Mouse (Mus musculus): ENCODE measurements at regions not wholly inside any gene's neighbourhood (a gene's known extent, or its start where the extent isn't known, plus 50 kb on each side); places are given as distances from the start of the nearest gene placed in this dataset.
A peak's percentile ranks its signal among the peaks of the same experiment; 100 is the strongest.
"Not testable (repeated sequence)": the region's sequence is repeated elsewhere in the genome, so short reads cannot be mapped to it uniquely, and the experiment has no call there.

GRCm38 (mm10) chr4:29282169-29282568, 469.2 kb downstream of the Epha7 start:
- DNase-seq = no peak

DNA sequence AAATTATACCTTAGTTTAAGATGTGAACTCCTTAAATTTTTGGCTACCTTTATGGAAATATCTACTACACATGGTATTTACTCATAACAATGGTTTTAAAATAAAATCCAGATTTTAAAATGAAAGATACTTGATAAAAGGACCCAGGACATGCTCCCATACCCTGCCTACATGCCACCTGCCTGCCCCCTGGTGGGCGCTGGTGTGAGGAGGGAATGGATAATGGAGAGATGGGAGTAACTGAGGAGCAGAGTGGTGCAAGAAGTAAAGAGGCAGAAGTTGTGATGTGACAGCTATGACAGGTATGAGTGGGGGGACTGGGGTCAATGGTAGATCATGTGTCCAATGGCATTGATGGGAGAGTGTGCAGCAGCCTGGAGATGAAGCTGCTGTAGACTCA, 488.4 kb downstream of the Epha7 start:
- DNase-seq = no peak

GRCm38 (mm10) chr4:29303951-29304350, 491.0 kb downstream of the Epha7 start:
- no peak for DNase-seq

DNA sequence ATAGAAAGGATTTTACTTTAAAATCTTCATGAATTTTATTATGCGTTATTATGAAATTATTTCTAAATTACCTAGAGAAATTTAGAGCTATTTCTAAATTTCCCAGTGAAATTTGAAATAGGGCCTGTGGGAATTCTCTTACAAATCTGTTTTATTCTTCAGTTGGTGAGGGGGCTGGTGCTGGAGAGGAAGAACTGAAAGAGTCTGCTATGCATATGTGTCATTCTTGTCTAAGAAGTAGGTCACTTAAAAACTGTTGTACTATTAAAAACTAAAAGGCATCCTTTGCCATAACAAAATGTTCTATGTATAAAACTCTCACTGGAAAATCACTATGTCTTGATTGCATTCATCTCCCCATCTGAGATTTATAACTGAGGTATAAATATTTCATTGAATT, 494.3 kb downstream of the Epha7 start:
- no peak for DNase-seq

- no peak for DNase-seq
Observed at GRCm38 (mm10) chr4:29323921-29324320, 511.0 kb downstream of the Epha7 start.

- no peak for DNase-seq
Observed at GRCm38 (mm10) chr4:29329145-29329544, 516.2 kb downstream of the Epha7 start.

- no peak for DNase-seq
Observed at GRCm38 (mm10) chr4:29331747-29332146, 518.8 kb downstream of the Epha7 start.

GRCm38 (mm10) chr4:29337245-29337644, 524.3 kb downstream of the Epha7 start:
- no peak for DNase-seq

GRCm38 (mm10) chr4:29362191-29362590, 549.3 kb downstream of the Epha7 start:
- DNase-seq = no peak

DNA sequence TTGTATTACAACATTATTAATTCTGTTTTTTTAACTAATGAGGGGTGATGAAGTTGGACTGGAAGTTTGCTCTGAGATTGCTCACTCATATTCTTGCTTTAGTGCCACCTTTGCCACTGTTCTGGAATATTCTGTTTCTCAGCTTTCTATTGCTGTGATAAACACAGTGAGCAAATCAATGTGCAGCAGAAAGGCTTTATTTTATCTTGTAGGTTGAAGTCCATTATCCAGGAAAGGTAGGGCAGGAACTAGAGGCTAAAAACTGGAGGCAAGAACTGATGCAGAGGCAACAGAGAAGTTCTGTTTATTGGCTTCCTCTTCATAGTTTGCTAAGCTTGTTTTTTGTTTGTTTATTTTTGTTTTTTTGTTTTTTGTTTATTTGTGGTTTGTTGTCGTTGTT, 576.4 kb downstream of the Epha7 start:
- no peak for DNase-seq

DNA sequence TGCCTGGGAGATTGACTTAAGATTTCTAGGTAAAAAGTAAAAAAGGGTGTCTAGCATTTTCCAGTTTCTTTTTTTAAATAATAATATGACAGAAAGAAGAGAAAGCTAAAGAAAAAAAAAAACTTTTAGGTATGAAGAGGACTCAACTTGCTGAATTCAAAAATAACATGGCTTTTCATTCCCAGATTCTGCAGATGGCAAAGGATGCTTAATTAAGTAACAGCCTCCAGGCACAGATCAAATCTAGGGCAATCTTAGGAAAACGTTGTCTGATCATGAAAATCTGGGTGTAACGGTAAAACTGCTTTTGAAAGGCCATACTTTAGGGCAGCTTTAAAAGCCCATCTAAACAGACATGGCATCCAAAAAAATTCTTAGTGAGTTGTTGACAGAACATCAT, 577.4 kb downstream of the Epha7 start:
- DNase-seq = peak; percentile 12

GRCm38 (mm10) chr4:29402143-29402542, 589.2 kb downstream of the Epha7 start:
- no peak for DNase-seq

DNA sequence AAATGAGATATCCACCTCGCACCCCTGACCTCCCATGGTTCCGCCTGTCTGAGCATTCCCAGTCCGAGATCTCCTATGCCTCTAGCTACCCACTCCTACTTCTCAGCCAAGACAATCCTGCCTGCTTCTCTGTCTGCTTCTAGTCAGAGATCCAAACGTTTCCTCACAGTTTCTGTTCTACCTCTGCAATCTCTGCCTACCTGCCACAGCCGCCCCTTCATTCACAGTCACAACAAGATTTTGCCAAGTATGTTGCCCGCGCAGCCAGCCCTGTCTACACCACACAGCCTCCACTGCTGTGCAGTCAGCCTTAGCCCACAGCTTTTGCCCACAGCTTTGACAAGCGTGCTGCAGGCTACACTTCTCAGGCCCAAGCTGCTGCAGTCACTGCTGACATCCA, 601.7 kb downstream of the Epha7 start:
- DNase-seq = no peak

DNA sequence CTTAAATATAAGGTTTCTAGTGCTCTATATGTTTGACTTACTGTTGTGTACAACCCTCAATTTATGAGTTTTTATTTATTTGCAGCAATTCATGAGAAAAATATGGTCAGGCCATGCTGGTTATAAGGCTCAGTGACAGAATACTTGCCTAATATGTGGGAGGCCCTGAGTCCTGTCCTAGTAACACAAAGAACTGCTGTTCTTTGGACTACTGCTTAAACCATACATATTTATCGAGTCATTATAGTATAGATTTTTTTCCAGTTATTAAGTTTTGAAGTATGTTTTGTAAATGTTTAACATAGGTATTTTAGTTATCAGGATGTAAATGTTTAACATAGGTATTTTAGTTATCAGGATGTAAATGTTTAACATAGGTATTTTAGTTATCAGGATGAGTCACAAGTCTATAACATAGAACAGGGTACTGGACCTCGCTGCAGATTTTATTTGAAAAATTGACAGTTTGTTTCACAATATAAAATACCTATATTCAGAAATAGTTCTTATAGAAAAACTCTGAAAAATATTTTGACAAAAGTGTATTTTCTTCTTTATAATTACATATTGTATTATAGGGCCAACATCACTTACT, 607.4 kb downstream of the Epha7 start:
- DNase-seq = no peak

GRCm38 (mm10) chr4:29431493-29431892, 618.6 kb downstream of the Epha7 start:
- DNase-seq = not testable (repeated sequence)

DNA sequence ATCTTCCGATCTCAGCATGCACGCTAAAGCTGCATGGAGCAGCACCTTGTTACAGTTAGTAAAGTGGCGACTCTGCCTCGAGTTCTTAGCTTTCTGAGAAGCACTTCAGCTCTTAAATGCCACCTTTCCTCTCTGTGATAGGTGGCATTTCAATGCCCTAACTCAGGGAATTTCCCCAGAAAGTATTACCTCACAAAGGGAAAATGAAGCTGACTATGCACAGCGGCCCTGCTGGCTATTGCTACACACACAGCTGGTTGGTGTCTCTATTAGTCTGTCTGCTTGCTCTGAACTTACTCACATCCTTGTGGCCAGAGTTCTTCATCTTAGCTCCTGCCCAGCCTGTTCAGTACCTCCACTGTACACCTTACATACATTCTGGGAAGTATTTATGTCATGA, 650.4 kb downstream of the Epha7 start:
- no peak for DNase-seq

DNA sequence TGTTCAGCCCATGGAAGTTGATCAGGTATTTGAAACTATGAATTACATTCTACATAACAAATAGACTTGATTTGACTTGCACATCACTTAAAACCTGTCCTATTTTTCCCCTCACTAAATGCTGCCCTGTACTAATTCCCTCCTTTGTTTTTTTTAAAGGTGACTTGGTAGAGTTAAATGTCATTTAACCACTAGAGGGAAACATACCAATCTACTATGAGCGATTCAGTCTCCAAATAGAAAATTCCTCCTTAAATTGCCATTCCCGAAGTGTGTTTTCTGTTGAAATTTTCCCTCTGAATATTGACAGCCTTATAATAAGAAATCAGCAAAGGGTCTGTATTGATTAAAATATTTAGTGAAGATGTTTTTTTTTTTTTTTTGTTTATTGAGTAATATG, 653.4 kb downstream of the Epha7 start:
- DNase-seq = no peak

- DNase-seq = no peak
Observed at GRCm38 (mm10) chr4:29480384-29481092, 667.6 kb downstream of the Epha7 start.

DNA sequence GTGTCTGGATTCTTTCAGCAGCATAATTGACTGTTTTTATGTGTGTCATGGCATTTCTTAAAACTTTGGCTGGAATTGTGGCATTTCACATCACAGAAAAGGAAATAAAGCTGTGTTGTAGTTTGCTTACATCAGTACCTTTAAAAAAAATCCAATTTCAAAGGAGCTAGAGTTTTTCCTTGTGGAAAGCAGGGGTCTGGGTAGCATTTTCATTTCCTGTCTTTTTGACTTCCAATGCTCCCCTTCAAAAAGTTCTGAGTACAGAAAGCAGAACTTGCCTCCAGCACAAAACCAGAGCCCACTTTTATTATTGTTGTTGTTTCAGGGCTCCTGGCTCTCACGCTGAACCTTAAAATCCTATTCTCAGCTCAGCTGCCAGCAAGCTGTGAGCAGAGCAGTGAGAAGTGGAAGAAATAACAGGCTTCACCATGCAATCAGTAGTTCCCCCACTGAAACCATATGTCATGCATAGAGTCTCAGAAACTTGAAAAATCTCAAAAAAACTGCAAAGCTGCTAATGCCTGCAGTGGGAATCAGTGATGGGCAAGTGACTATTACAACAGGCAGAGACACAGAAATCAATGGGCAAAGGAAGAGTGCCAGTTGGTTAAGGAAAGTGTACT, 668.3 kb downstream of the Epha7 start:
- DNase-seq = no peak

GRCm38 (mm10) chr4:29482407-29482806, 669.5 kb downstream of the Epha7 start:
- DNase-seq = no peak

DNA sequence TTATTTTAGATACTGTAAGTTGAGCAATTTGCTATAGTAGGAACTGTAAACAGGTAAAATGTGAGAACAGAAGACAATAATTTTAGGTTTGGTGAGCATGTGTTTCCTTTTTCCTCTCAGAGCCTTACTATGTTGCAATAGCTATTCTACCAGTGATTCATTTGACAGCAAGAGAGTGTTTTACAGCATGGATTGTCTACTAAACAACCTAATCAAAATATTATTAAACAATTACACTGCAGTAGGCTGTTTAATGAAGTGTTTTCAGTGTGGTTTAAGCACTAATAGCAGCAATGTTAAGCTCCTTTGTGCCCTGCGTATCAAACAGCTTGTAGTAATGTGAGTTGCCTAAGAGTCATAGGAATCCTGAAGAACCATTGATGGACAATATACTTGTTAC, 687.9 kb downstream of the Epha7 start:
- DNase-seq = no peak

GRCm38 (mm10) chr4:29525051-29525450, 712.1 kb downstream of the Epha7 start:
- no peak for DNase-seq

DNA sequence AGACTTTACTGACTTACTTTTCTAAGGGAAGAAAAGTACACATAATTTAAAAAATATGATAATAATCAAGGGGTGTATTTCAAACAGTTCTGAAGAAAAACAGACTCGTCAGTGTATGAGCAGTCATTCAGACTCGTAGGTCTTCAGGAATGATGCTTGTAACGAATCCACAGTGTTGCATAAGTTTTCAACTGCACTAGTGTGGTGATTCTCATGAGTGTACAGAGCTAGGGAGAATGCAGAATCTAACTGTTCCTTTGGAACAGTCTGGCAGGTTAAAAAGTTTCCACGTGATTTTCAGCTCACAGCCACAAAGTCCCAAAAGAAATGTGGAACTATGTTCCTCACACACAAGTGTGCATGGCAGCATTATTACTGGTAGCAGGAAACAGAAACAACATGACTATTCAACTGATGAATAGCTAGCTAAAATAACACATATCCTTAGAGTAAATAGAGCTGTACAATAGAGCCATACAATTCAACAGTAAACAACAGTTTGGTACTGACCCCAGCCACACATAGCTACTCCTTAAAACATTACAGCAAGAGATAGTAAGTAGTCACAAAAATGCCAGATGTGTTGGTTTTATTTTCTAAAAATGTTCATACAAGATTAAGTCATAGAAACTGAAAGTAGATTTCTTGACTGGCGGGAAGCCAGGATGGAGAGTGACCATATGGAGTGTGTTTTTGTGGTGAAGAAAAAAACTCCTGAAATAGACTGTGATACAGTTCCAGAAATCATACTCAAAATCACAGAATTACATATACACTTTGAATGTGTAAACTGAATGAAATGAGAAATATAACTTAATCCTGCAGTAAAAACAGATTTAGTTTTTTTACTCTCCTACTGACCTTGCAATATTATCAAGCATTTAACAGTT, 713.1 kb downstream of the Epha7 start:
- peak; percentile 31 for DNase-seq

Measured in cerebellum, adult 9-10 months (tissue).